Mouse (Mus musculus) heart, postnatal 0 days (tissue): ENCODE measurements around the gene Dennd2c. TPM values are rescaled to one million over a fixed set of nuclear protein-coding genes. Genes with fewer than 3 reads are reported as not detected.

Experiments used
- ATAC-seq: fragments of 200-750 bp; cut with Nextera tagmentation; 2 replicates; pipeline ENCODE4 v1.8.0; 2017; ENCODE audit warnings: low read depth, moderate number of reproducible peaks, moderate library complexity; ENCODE audit not compliant: insufficient read depth
- DNase-seq: peaks from one replicate; pipeline ENCODE4 v3.0.0-alpha.2; 2016; ENCODE audit warnings: low spot score
- H3K27ac ChIP-seq: fragments of 300-500 bp; sonication (generic); 2 replicates; pipeline ENCODE4 v1.5.1; 2014; ENCODE audit warnings: low read depth, mild to moderate bottlenecking
- H3K27me3 ChIP-seq: fragments of 300-500 bp; sonication (generic); 2 replicates; pipeline ENCODE4 v1.6.1; 2014; ENCODE audit warnings: low read length, mixed read lengths; ENCODE audit not compliant: control insufficient read depth, insufficient read depth
- H3K36me3 ChIP-seq: fragments of 300-500 bp; sonication (generic); replicated peaks from 2 replicates; pipeline ENCODE4 v1.6.1; 2014; ENCODE audit warnings: low read length, mixed read lengths; ENCODE audit not compliant: control insufficient read depth, insufficient read depth
- H3K4me1 ChIP-seq: fragments of 300-500 bp; sonication (generic); 2 replicates; pipeline ENCODE4 v1.6.1; 2014; ENCODE audit warnings: antibody characterized with exemption; ENCODE audit not compliant: control insufficient read depth, insufficient read depth
- H3K4me2 ChIP-seq: fragments of 300-500 bp; sonication (generic); 2 replicates; pipeline ENCODE4 v1.6.1; 2014; ENCODE audit warnings: low read depth, mild to moderate bottlenecking, low read length, moderate library complexity
- H3K4me3 ChIP-seq: fragments of 300-500 bp; sonication (generic); 2 replicates; pipeline ENCODE4 v1.5.1; 2014; ENCODE audit warnings: low read depth, low read length
- H3K9ac ChIP-seq: fragments of 300-500 bp; sonication (generic); replicated peaks from 2 replicates; pipeline ENCODE4 v1.6.1; 2014; ENCODE audit warnings: low read depth, low read length, mixed read lengths
- H3K9me3 ChIP-seq: fragments of 300-500 bp; sonication (generic); replicated peaks from 2 replicates; pipeline ENCODE4 v1.6.1; 2016; ENCODE audit warnings: low read length; ENCODE audit not compliant: control insufficient read depth
- CTCF ChIP-seq: IDR thresholded peaks from 2 replicates; pipeline ENCODE4 v1.5.1; 2016; ENCODE audit warnings: antibody characterized with exemption, control low read depth, low read depth
- EP300 ChIP-seq: IDR thresholded peaks from 2 replicates; pipeline ENCODE4 v1.6.1; 2016; ENCODE audit warnings: antibody characterized with exemption, low read depth
- WGBS: fragments of 180-500 bp; shearing (Covaris S2); extraction: QIAGEN DNeasy Blood & Tissue Kit; methylation state at CpG from one replicate; pipeline ENCODE4 v1.1.7; 2014; 5-methylcytosine and 5-hydroxymethylcytosine counted together
- polyA plus RNA-seq: library from polyadenylated mRNA; unstranded; fragments of >200 nt; fragmentation: Nextera tagmentation; extraction: Ambion mirVana; gene quantifications from 2 replicates; pipeline ENCODE4 v1.2.1, GENCODE M21; 2015
- total RNA-seq: library from RNA; depleted of rRNA; stranded (reverse); fragments of >200 nt; gene quantifications from 2 replicates; pipeline ENCODE4 v1.2.3, GENCODE M21; 2014; ENCODE audit warnings: low replicate concordance

Dennd2c gene
- total and polyA plus RNA-seq, 2 experiments from 2014 or later = 1.6 to 4.0 TPM

GRCm38 (mm10) chr3:103147775-103148174 lies 45.4 kb downstream of the Dennd2c start:
- ATAC-seq (no peak), DNase-seq (no peak)
- Histone ChIP-seq H3K4me3 (no peak overlapping the region), H3K27me3 (no peaks in the 10 kb centered on the region), H3K4me2 (no peak overlapping the region), H3K4me1 (no peaks in the 10 kb centered on the region), H3K9me3 (no peaks in the 10 kb centered on the region), H3K9ac (no peak overlapping the region), H3K27ac (no peak overlapping the region), H3K36me3 (peaks cover 11% of the 10 kb centered on the region)
- TF ChIP-seq CTCF (no peak), EP300 (no peak)
- WGBS = 81% methylated on average over 4 of the region's 4 CpGs

DNA sequence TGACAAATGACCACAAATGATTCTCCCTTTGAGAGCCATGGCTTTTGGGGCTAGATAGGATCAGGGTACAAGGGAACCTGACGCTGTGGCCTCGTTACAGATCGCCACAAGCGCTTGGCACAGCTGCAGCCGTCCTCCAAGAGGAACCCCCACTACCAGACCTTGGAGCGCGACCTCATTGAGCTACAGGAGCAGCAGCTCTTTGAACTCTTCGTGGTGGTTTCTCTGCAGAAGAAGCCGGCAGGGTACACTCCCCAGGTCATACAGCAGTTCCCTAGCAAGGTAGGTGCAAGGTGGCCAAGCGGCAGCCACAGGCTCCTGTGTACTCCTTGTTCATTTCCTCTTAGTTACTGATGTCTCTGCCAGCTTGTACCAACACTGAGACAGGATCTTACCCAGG lies 46.5 kb downstream of the Dennd2c start:
- TF ChIP-seq CTCF = no peak
- TF ChIP-seq EP300 = no peak
- H3K4me3 ChIP-seq = no peak overlapping the region
- no peak overlapping the region for H3K27ac ChIP-seq
- WGBS = 79% methylated on average over 10 of the region's 10 CpGs
- DNase-seq (no peak), ATAC-seq (no peak)
- peaks cover 20% of the 10 kb centered on the region for H3K36me3 ChIP-seq
- H3K4me2 ChIP-seq = no peak overlapping the region
- no peaks in the 10 kb centered on the region for H3K27me3 ChIP-seq
- no peak overlapping the region for H3K9ac ChIP-seq
- H3K4me1 ChIP-seq = no peaks in the 10 kb centered on the region
- H3K9me3 ChIP-seq = no peaks in the 10 kb centered on the region

GRCm38 (mm10) chr3:103153761-103154160 lies 51.4 kb downstream of the Dennd2c start:
- TF ChIP-seq EP300 (no peak), CTCF (peak; percentile 47)
- ATAC-seq (no peak), DNase-seq (no peak)
- no peaks in the 10 kb centered on the region for H3K27me3 ChIP-seq
- peaks cover 29% of the 10 kb centered on the region for H3K36me3 ChIP-seq
- H3K4me2 ChIP-seq = no peak overlapping the region
- no peaks in the 10 kb centered on the region for H3K9me3 ChIP-seq
- H3K9ac ChIP-seq = no peak overlapping the region
- no peak overlapping the region for H3K27ac ChIP-seq
- no peaks in the 10 kb centered on the region for H3K4me1 ChIP-seq
- H3K4me3 ChIP-seq = no peak overlapping the region

GRCm38 (mm10) chr3:103159232-103159900 lies 57.0 kb downstream of the Dennd2c start:
- 38% methylated on average over 3 of the region's 3 CpGs for WGBS
- ATAC-seq (no peak), DNase-seq (no peak)
- peaks cover 9% of the 10 kb centered on the region; the same call in 1 of the 2 replicates for H3K36me3 ChIP-seq
- H3K9me3 ChIP-seq = no peaks in the 10 kb centered on the region
- no peak overlapping the region for H3K4me3 ChIP-seq
- no peaks in the 10 kb centered on the region for H3K4me1 ChIP-seq
- H3K27ac ChIP-seq = no peak overlapping the region
- no peak overlapping the region for H3K9ac ChIP-seq
- H3K4me2 ChIP-seq = no peak overlapping the region
- TF ChIP-seq EP300 = no peak
- no peak for TF ChIP-seq CTCF
- no peaks in the 10 kb centered on the region for H3K27me3 ChIP-seq

- Histone ChIP-seq H3K36me3 (peaks cover 14% of the 10 kb centered on the region), H3K4me2 (no peak overlapping the region), H3K4me1 (peaks cover 7% of the 10 kb centered on the region), H3K27ac (no peak overlapping the region), H3K9me3 (no peaks in the 10 kb centered on the region), H3K4me3 (no peak overlapping the region), H3K27me3 (no peaks in the 10 kb centered on the region), H3K9ac (no peak overlapping the region)
- peak; percentile 71 for TF ChIP-seq CTCF
- TF ChIP-seq EP300 = no peak
- ATAC-seq = no peak
- whole genome bisulfite sequencing = 15% methylated on average over 4 of the region's 4 CpGs
- peak; percentile 84 for DNase-seq
Measured at GRCm38 (mm10) chr3:103169771-103170170, 67.4 kb downstream of the Dennd2c start.
